Mouse (Mus musculus): Measurements from ENCODE around the gene Ampd1.

Ampd1 gene

DNA sequence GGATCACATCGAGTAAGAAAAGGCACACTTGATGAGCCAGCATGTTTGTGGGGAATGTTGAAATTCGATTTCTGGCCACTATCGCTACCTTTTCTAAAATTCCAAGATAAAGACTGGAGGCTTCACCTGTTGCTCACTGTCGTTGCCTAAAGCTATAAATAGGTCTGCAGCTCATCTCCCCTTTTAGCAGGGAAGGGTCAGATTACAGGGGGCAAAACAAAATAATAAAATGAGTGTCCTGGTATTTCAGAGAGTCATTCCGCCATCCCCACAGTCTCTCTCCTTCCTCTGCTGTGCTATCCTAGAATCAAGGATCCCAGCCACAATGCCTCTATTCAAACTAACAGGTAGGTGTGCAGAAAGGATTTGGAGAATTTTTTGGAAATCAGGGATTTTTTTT, at the start of gene Ampd1:
TSS of gene Ampd1 (plus strand) at position 244 of the 400 bp plus-strand sequence.
- in situ Hi-C loops (cut with MboI; ENCODE audit: low sequenced_read_pairs) = no loop called here

GRCm38 (mm10) chr3:103026174-103026573, 47.6 kb upstream of the Ampd1 start:
- in situ Hi-C loops (cut with MboI; ENCODE audit: low sequenced_read_pairs) = no loop called here

DNA sequence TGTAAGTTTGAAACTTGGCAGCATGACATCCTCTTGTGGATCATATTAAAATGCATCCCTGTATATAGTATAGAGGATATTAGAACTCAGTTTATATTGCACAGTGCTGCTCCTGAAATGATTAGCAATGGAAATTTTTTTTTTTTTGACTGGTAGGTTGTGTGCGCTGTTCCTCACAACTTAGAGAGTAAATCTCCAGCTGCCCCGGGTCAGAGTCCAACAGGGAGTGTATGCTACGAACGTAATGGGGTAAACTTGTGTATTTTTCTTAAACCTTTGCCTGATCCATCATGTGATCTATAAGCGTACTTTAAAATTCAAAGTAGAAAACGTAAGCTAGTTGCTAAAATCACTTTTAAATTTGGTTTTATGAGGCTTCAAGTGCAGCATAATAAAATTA, 33.5 kb upstream of the Ampd1 start:
- in situ Hi-C loops (cut with MboI; ENCODE audit: low sequenced_read_pairs) = no loop called here

DNA sequence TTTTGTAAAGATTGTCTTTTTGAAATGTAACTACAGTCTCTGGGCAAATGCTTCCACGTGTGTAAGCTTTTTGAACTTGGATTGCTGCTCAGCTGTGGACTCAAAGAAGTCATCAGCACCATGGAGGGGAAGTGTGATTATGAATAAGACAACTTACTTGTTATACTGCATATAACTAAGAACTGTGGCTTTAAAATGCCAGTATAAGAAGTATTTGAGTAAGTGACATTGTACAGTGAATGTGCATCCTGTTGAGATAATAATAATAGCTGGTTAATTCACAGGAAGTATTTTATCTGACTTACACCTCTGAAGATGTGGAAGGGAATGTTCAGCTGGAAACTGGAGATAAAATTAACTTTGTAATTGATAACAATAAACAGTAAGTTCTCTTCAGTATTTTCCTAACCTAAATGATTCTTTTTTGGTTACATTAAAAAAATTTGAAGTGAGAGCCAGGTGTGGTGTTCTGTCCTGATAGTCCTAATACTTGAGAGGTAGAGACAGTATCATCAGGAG, 32.9 kb upstream of the Ampd1 start:
- in situ Hi-C loops (cut with MboI; ENCODE audit: low sequenced_read_pairs) = no loop called here

DNA sequence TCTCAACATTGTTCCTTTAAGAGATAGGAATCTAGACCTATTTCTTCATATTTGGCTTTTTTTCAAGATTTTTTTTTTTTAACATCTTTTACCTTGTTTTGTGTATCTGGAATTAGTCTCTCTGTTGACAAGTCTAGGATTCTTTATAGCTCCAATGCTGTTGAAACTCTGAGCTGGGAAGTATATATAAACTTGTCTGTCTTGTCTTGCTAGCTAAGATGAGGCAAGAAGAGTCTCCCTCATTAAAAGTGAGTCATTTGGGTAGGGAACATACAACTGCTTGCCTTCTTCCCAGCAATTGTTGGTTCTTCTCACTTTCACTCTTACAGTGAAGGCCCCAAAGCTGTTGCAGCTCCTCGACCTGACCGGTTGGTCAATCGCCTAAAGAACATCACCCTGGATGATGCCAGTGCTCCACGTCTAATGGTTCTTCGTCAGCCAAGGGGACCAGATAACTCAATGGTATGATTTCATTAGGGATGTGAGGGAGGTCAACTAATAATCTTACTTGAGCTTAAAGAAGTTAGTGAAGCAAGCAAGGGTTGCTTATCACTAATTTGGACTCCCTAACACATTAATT, 17.7 kb upstream of the Ampd1 start:
- in situ Hi-C loops (cut with MboI; ENCODE audit: low sequenced_read_pairs) = no loop called here

GRCm38 (mm10) chr3:103057752-103058151, 16.1 kb upstream of the Ampd1 start:
- in situ Hi-C loops (cut with MboI; ENCODE audit: low sequenced_read_pairs) = no loop called here

GRCm38 (mm10) chr3:103058207-103059157, 15.3 kb upstream of the Ampd1 start, which contains the start of gene Nras:
Gene Nras (plus strand): TSS chr3:103058285.
- in situ Hi-C loops (cut with MboI; ENCODE audit: low sequenced_read_pairs) = no loop called here

DNA sequence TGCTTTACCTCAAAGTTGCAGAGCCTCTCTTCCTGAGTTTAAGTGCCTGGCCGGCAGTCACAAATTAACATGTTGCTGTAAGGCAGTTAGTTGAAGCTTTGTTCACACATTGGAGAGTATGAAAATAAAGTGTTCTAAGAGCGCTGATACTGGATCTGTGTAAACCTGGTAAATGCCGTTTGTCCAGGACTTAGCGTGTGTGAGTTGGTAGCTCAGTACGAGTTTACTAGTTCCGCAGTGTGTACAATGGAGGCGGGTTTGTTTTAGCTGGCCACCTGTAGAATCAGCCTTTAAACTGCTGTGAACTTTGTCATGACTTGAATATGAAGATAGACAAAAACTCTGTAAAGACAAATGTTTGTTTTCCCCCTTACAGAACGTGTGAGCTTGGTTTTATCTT, 6.9 kb upstream of the Ampd1 start:
- in situ Hi-C loops (cut with MboI; ENCODE audit: low sequenced_read_pairs) = no loop called here

GRCm38 (mm10) chr3:103068971-103069370, 4.8 kb upstream of the Ampd1 start:
- in situ Hi-C loops (cut with MboI; ENCODE audit: low sequenced_read_pairs) = no loop called here

- in situ Hi-C loops (cut with MboI; ENCODE audit: low sequenced_read_pairs) = no loop called here
These were observed 2.1 kb downstream of the Ampd1 start for GRCm38 (mm10) chr3:103075871-103076270.

DNA sequence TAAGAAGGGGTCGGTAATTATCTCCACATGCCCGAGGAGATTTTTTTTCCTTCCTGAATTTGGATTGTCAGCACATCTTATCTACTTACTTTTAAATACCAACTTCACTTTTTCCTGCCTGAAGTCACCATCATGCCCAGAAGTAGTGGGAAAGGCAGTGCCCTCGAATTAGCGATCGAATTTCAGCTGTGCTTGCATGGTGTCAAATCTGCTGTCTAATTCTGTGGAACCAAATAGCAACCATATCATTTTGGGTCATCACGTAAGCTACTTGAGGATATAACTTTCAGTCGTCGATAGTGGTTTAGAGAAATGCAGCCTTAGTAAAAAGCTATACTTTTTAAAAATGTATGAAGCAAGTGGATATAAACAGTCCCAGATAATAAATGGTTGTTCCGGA, 2.7 kb downstream of the Ampd1 start:
- in situ Hi-C loops (cut with MboI; ENCODE audit: low sequenced_read_pairs) = no loop called here

DNA sequence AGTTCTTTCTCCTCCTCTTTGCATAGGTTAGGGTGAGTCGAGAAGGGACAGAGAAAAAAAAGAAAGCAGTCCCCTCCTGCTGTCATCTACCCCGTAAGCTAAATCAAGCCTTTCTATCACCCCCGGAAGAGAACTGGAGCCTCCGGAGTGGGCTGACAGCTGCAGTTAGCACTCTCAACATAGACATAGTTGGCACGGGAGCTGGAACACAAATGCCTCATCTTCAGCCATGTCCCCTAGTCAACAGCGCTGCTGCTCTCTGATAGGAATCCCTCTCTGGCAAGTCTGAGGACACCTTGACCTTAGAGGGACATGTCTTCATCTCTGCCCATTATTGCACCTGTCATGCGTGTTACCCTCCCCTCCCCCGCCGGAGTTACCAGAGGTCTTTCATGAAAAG, 5.5 kb downstream of the Ampd1 start:
- in situ Hi-C loops (cut with MboI; ENCODE audit: low sequenced_read_pairs) = no loop called here

DNA sequence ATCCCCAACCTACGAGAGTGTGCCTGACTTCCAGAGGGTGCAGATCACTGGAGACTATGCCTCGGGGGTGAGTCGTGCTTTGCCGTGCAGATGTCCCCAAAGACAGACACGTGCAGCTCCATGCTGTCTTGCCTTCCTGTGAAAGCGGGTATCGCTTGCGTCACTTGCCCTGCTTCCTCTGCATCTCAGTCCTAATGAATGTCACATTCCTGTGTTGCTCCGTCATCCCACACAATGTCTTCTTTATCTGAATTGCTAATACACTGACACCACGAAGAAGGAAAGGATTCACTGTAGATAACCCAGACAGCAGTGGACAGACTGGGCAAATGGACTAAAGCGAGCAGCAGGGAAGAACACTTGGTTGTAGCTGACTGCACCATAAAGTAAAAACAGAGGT, 7.2 kb downstream of the Ampd1 start:
- in situ Hi-C loops (cut with MboI; ENCODE audit: low sequenced_read_pairs) = no loop called here

- in situ Hi-C loops (cut with MboI; ENCODE audit: low sequenced_read_pairs) = no loop called here
These were observed 8.1 kb downstream of the Ampd1 start for GRCm38 (mm10) chr3:103081861-103082453.

DNA sequence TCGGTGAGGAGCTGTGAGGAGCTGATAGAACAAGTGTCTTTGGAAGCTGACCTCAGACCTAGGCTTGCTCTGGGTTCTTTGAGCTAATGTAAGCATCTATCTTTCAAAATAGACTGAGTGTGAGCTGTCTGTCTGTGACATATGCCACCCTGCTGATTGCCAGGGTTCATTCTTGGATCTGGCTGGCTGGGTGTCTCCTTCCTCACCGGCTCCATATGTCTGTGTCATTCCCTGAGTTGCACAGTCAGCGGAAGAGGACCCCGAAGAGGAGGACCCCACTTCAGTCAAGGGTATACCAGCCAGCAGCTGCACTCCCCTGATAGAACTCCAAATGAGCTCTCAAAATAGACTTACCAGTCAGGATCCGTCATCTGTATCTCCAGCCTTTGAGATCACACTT, 8.9 kb downstream of the Ampd1 start:
- in situ Hi-C loops (cut with MboI; ENCODE audit: low sequenced_read_pairs) = no loop called here

DNA sequence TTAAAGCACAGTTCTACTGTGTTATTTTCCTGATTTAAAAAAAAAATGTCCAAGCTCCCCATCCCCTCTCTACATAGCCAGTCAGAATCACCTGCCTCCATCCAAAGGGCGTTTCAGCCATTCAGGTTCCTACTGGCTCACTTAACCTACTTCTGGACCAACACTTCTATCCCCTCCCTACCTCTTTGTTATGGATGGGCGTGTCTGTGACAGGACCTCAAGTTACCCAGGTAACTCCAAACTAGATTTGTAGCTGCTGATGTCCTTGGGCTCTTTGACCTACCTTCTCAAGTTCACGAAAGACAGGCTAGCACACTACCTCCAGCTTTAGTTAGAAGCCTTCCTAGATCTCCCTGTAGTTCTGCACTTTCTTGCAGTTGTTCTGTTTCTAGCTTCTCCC, 12.2 kb downstream of the Ampd1 start:
- in situ Hi-C loops (cut with MboI; ENCODE audit: low sequenced_read_pairs) = no loop called here

- in situ Hi-C loops (cut with MboI; ENCODE audit: low sequenced_read_pairs) = no loop called here
These were observed 17.9 kb downstream of the Ampd1 start for GRCm38 (mm10) chr3:103091753-103092152.

GRCm38 (mm10) chr3:103098662-103099061, 24.8 kb downstream of the Ampd1 start:
- in situ Hi-C loops (cut with MboI; ENCODE audit: low sequenced_read_pairs) = no loop called here

DNA sequence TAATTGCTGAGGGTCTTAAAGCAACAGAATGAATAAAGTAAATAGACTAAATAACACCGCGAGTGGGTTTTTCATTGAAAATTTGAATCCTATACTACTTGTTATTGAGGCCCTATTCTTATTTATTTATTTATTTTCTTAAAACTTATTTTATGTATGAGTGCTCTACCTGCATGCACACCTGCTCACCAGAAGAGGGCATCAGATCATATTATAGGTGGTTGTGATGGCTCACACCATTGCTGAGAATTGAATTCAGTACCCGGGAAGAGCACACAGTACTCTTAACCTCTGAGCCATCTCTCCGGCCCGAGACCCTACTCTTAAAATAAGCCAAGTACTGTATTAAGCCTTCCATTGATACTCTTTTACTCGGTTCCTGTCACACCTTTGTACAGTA, 25.9 kb downstream of the Ampd1 start:
- in situ Hi-C loops (cut with MboI; ENCODE audit: low sequenced_read_pairs) = no loop called here

- in situ Hi-C loops (cut with MboI; ENCODE audit: low sequenced_read_pairs) = no loop called here
These were observed 26.9 kb downstream of the Ampd1 start for GRCm38 (mm10) chr3:103100735-103101134.

DNA sequence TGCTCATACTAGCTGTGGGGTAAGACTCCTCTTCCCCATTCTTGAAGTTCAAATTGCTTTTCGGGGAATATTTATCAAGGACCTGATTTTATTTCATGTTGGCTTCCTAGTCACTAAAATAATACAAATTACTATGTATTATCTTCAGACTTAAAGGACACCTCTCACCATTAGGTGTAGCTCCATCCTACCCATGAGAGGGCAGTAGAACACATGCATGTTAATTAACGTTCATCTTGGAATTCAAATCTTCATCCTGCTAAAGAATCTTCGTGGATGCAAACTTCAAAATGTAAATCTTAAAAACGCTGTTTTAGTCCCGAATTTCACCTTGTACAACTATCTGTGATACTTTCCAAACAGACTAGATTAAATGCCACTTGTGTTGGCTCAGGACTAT, 27.4 kb downstream of the Ampd1 start:
- in situ Hi-C loops (cut with MboI; ENCODE audit: low sequenced_read_pairs) = no loop called here

DNA sequence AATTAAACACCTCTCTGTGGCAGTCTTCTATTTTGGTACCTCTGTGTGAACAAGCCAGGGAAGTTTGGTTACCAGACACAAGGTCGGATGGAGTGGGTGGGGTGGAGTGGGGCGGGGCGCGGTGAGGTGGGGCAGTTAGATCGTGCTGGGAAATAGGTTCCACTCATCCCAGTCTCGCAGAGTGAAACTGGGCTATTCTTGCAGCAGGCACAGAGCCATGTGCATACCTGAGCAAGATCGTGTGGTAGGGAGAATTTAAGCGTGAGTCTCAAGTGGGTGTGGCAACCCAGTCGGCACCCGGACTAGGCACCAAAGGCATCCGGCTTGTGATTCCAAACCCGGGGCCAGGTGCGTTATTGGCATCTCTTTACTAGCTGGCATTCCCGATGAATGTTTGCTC, 28.1 kb downstream of the Ampd1 start:
- in situ Hi-C loops (cut with MboI; ENCODE audit: low sequenced_read_pairs) = no loop called here
